Mouse (Mus musculus) CD4-positive, CD25-positive, alpha-beta regulatory T cell, adult 2 months (primary cell): ENCODE results near the gene Tfap4.

Experiments used
- DNase-seq: peaks from one replicate; pipeline ENCODE4 v3.0.0-alpha.2; 2012; ENCODE audit warnings: low read depth, low spot score

Tfap4 gene

GRCm38 (mm10) chr16:4520673-4521072 is 39.0 kb downstream of the Tfap4 start:
- DNase-seq = no peak

DNA sequence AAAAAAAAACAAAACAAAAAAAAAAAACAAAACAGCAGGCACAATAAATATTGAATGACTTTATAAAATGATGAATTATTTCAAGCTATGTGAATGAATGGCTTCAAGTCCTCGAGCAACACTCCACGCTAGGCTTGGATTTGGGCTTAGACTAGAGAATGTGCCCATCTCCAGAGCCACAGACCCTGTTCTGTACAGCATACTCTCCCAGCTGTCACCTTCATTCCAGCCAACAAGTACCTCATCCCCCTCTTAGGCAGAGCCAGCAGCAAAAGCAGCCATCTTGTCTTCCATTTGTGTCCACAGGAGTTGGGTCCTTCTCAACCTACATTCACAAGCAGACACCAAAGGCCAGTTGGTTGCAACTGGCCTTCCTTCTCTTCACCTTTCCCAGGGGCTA is 39.8 kb downstream of the Tfap4 start:
- DNase-seq = no peak

- DNase-seq = no peak
These were observed 40.5 kb downstream of the Tfap4 start for GRCm38 (mm10) chr16:4519157-4519556.

DNA sequence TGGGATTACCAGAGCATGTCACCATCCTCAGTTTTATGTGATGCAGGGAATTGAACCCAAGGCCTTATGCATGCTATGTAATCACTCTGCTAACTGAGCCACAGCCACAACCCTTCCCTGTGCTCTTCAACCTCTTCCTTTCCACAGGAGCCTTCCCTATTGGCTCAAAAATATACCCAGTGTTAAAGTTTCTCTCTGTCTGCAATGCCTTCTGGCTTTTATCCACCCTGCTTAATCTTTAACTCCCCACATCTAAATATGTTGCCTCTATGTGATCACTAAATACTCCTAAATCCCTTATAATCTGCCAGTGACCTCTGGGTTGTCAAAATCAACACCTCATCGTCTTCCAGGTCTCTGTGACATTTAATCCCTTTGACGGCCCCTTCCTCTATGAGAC is 41.7 kb downstream of the Tfap4 start:
- no peak for DNase-seq

DNA sequence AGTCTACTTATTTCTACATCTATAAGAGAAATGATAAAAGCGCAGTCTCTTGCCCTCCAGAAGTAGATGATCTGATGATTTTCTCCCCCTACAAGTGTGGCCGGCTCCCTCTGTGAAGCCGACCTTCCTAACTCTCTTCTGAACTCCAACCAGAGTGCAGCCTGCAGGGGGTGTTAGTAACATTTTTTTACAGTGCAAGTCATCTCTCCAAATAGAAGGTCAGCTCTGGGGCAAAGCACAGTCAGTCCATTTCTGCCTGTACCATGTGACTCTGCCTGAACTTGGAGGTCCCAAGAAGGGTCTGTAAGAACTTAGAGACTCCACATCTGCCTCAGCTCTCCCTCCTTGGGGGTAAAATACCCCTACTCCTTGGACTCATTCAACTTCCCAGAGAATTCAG is 45.3 kb downstream of the Tfap4 start:
- no peak for DNase-seq

DNA sequence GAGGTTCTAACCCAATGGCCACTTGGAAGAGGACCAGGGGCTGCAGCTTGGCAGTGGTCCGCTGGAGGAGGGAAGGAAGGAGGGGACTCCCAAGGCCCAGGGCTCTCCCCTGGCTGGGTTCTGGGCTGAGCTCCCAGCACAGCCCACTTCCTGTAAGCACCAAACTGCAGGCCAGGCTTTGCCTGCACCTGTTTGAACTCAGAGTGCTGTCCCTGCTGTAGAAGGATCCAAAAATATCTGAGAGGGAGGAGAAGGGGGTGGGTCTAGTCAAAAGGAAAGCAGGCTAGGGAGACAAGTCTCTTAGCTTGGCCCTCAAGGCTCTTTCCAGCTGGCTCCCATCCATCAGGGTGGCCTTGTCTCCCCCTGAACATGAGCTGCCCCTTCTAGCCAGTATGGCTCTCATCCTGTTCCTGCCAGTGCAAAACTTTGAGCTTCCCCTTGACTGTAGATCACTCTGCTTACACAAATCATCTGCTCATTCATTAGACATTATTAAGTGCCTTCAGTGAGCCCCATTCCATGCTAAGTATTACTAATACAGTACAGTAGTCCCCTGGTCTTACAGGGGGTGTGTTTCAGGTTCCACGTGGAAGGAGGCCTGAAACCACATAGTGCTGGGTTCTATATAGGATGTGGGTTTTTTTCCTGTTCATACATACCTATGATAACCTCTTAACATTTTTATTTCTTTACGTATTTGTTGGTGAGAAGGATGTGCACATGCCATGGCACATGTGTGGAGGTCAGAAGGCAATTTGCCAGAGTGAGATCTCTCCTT is 46.8 kb downstream of the Tfap4 start:
- peak; percentile 14 for DNase-seq

GRCm38 (mm10) chr16:4511371-4511770 is 48.3 kb downstream of the Tfap4 start:
- DNase-seq = no peak

DNA sequence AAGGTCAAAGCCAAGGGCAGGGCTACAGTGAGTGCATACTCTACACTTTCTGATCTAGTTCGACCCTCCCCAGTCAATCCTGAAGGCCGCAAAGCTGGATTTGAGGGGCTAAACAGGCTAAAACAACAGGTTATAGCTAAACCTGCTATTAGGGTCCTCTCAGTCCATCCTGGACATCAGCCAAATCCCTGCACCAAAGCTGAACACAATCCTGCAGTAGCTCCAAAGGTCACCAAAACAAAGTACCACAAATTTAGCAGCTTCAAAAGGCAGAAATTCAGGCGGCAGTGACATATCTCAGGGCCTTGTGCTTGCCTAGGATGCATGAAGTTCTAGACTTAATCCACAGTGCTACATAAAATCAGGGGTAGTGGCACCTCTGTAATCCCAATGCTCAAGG is 53.5 kb downstream of the Tfap4 start:
- no peak for DNase-seq

DNA sequence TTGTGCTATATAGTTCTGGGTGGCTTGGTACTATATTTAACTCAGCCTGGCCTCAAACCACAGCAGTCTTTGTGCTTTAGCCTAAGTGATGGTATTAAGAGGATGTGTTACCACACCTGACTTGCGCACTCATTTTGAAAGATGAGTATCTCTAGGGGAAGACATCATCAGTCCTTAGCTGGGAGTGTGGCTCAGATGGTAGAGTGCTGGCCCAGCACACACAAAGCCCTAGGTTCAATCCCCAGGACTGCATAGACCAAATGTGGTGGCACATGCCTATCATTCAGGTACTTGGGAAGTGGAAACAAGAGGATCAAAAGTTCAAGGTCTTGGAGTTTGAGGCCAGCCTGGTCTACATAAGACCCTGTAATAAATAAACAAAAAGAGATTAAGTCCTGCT is 56.2 kb downstream of the Tfap4 start:
- peak; percentile 31 for DNase-seq

- no peak for DNase-seq
These were observed 57.1 kb downstream of the Tfap4 start for GRCm38 (mm10) chr16:4502568-4502967.

DNA sequence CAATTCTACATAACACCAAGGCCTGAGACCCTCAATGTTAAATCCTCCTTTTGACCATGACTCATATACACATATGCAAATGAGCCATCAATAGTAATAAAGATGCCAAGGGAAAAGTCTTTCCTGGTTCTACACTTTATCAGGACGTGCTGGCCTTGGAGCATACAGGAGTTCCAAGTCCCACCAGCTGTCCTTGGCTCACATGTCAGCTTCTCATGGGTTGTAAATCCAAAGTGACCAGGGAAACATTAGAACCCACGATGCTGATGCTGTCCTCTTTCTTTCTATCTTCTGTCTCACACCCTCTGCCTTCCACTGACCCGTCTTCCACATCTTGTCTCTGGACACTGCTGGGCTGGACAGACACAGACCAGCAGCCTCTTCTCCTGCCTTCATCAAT is 58.0 kb downstream of the Tfap4 start:
- DNase-seq = no peak

- DNase-seq = no peak
These were observed 58.9 kb downstream of the Tfap4 start for GRCm38 (mm10) chr16:4500598-4501385.

GRCm38 (mm10) chr16:4497762-4498607 is 61.7 kb downstream of the Tfap4 start:
- DNase-seq = no peak

DNA sequence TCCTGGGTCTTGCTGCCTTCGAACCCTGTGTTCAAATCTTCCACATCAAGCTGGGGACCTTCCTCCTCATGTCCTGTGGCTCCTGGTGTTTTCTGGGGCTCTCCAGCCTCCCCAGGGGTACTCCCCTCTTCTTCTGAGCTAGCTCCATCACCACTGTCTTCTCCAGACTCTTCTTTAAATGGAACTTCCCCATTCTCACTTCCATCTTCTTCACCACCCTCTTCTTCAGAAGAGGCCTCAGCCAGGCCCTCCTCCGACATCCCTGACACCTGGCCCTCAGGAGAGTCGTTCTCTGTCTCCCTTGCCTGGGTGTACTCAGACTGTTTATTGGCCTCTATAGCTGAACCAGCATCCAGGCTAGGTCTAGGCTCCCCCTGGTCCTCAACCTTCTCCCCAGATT is 63.2 kb downstream of the Tfap4 start:
- no peak for DNase-seq

DNA sequence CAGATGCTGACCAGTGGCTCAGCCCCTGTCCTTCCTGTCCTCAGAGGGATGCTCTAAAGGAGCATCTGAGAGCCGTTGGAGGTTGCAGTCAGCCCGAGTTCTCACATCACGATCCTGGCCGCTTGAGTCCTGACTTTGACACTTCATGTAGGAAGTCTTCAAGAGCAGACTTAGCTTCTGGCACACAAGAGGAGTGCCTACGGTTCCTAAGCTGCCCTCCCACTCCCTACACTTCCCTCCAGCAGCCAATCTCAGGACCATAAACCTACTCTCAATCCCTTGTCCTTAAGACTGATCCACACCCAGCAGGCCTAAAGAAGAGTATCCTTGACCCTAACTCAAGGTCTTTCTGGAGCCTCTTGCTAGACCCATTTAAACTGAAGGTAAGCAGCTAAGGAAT is 63.8 kb downstream of the Tfap4 start:
- DNase-seq = no peak
